Mouse (Mus musculus) liver, embryonic 14 days (tissue): ENCODE results near the gene Gzmc. TPM values are rescaled to one million over a fixed set of nuclear protein-coding genes. Genes with fewer than 3 reads are reported as not detected.

Experiments used
- polyA plus RNA-seq: library from polyadenylated mRNA; depleted of rRNA; stranded (reverse); fragments of >200 nt; gene quantifications from 2 replicates; pipeline ENCODE4 v1.2.3, GENCODE M21; 2012; rRNA removed

The Gzmc gene
- polyA plus RNA-seq = 0.03 TPM in 1 of 2 replicates, not detected in the other

GRCm38 (mm10) chr14:56234556-56234955 is at the start of gene Gzmc:
Gene Gzmc (minus strand): TSS chr14:56234656.

GRCm38 (mm10) chr14:56262153-56262552 is 27.7 kb upstream of the Gzmc start, which contains the start of gene Gzmb:
Gene Gzmb (minus strand): TSS chr14:56262260.

GRCm38 (mm10) chr14:56211317-56211716 is 23.1 kb downstream of the Gzmc start, which contains the start of gene Gzmf:
Gene Gzmf (minus strand): TSS chr14:56211417.

Other genes with a start within 250 kb of the Gzmc start
- gene Mcpt1, start 216.7 kb downstream of the Gzmc start, polyA plus RNA-seq = 0.02 TPM in 1 of 2 replicates, not detected in the other
- gene Mcpt9, start 204.2 kb downstream of the Gzmc start, polyA plus RNA-seq = not detected in 2 replicates
- 0.03 and 0.05 TPM in 2 replicates for gene Mcpt2, start 192.6 kb downstream of the Gzmc start, polyA plus RNA-seq
- not detected in 2 replicates for gene Mcpt4, start 172.3 kb downstream of the Gzmc start, polyA plus RNA-seq
- 1.3 and 1.4 TPM in 2 replicates for gene Mcpt8, start 149.4 kb downstream of the Gzmc start, polyA plus RNA-seq
- gene Ctsg, start 132.1 kb downstream of the Gzmc start, polyA plus RNA-seq = 28.2 and 49.2 TPM in 2 replicates
- gene Gzme, start 114.0 kb downstream of the Gzmc start, polyA plus RNA-seq = 0.06 TPM in 1 of 2 replicates, not detected in the other
- gene Gzmd, start 102.0 kb downstream of the Gzmc start, polyA plus RNA-seq = 0.12 TPM in 1 of 2 replicates, not detected in the other
- gene Gzmg, start 75.1 kb downstream of the Gzmc start, polyA plus RNA-seq = 0.03 and 0.05 TPM in 2 replicates
- gene Gzmn, start 60.1 kb downstream of the Gzmc start, polyA plus RNA-seq = not detected in 2 replicates
- gene Gzmf, start 23.2 kb downstream of the Gzmc start, polyA plus RNA-seq = 0.03 and 0.17 TPM in 2 replicates
- 0.05 and 0.06 TPM in 2 replicates for gene Gzmb, start 27.6 kb upstream of the Gzmc start, polyA plus RNA-seq
- gene Atp12a, start 130.4 kb upstream of the Gzmc start, polyA plus RNA-seq = not detected in 2 replicates
- 0.92 and 1.1 TPM in 2 replicates for gene Rnf17, start 167.9 kb upstream of the Gzmc start, polyA plus RNA-seq